Mouse (Mus musculus): ENCODE data around the gene Rap1b. TPM values are rescaled to one million over a fixed set of nuclear protein-coding genes. Genes with fewer than 3 reads are reported as not detected.

Rap1b gene
- polyA plus RNA-seq, 1 experiment from 2014 or later, result 176 TPM

DNA sequence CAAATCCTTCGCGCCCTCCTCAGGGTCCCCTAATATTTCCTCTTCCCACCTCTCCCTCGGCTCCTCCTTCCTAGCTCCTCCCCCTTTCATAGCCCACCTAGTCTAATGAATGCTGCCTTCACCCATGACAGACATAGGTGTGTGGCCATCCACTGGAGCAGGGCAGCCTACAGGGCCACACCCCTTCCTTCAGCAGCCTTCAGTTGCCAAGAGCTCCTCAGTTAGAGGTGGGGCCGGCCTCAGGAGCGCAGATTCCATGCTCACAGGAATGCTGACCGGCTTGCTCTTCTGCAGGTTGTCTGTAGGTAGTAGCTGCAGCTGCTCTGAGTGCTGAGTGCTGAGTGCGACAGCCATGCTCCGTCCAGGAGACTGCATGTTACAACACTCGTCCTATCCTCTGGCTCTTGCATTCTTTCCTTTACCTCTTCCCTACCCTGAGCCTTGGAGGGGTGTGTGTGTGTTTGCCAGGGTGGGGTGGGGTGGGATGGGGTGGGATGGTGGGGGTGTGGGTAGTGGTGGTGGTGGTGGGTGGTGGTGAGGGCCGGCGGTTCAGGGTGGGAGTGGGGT lies 16.3 kb upstream of the Rap1b start:
- Histone ChIP-seq H3K4me2 (replicated peaks; ENCODE audit: low read depth, low read length) (no peak overlapping the region), H3K4me3 (ENCODE audit: low read length) (no peak overlapping the region), H3K9ac (ENCODE audit: low read depth, low read length) (no peak overlapping the region), H3K9me3 (ENCODE audit: control insufficient read depth, low read length) (no peaks in the 10 kb centered on the region), H3K27ac (ENCODE audit: low read depth, low read length) (no peak overlapping the region), H3K4me1 (ENCODE audit: control insufficient read depth, insufficient read depth, low read length) (no peaks in the 10 kb centered on the region), H3K36me3 (ENCODE audit: control insufficient read depth, insufficient read depth, low read length) (no peaks in the 10 kb centered on the region), H3K27me3 (ENCODE audit: control insufficient read depth, insufficient read depth, low read length) (no peaks in the 10 kb centered on the region)
- WGBS, result 76% methylated on average over 11 of the region's 11 CpGs
- peak; percentile 39; the same call in 1 of the 2 replicates for ATAC-seq (ENCODE audit: low FRiP score, low TSS enrichment)

DNA sequence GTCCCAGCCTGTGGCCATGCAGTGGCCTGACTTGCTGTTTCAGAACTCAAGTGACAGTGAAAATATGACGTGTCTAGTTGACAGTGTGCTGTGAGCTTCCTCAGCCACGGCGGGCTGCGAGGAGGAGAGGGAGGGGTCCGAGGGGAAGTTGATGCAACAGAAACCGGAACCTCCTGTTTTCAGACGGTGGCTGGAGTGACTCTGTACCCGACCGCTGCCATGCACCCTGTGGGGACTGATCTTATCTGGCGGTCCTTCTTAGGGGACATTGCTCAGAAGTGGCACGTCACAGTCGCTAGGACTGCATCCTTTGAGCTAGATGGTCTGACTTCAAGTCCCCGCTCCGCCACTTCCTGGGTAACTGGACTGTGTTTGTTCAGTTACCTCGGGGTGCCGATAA lies 15.1 kb upstream of the Rap1b start:
- no peaks in the 10 kb centered on the region for H3K4me1 ChIP-seq (ENCODE audit: control insufficient read depth, insufficient read depth, low read length)
- no peak overlapping the region for H3K27ac ChIP-seq (ENCODE audit: low read depth, low read length)
- 71% methylated on average over 16 of the region's 16 CpGs for WGBS

DNA sequence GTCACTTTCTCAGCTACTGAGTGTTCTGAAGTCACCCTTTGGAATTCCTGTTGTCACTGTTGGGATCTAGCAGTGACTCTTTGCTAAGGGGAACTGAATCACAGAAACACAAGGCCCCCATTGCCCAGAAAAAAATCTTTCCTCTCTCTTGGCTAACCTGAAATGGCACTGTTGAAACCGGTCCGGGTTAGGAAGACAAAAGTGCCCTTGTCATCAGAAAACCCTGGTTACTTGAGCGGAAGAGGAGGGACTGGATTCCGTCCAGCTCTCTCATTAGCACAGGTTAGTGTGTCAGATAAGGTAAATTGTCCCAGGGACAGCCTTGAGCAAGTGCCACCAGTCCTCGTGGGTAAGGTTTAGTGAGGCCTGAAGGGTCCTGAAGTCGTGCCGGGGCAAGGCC lies 14.5 kb upstream of the Rap1b start:
- Histone ChIP-seq H3K9ac (ENCODE audit: low read depth, low read length) (no peak overlapping the region), H3K4me2 (replicated peaks; ENCODE audit: low read depth, low read length) (no peak overlapping the region), H3K27me3 (ENCODE audit: control insufficient read depth, insufficient read depth, low read length) (no peaks in the 10 kb centered on the region), H3K9me3 (ENCODE audit: control insufficient read depth, low read length) (no peaks in the 10 kb centered on the region), H3K27ac (ENCODE audit: low read depth, low read length) (no peak overlapping the region), H3K36me3 (ENCODE audit: control insufficient read depth, insufficient read depth, low read length) (no peaks in the 10 kb centered on the region), H3K4me3 (ENCODE audit: low read length) (no peak overlapping the region), H3K4me1 (ENCODE audit: control insufficient read depth, insufficient read depth, low read length) (no peaks in the 10 kb centered on the region)
- WGBS, result 72% methylated on average over 7 of the region's 7 CpGs
- no peak for ATAC-seq (ENCODE audit: low FRiP score, low TSS enrichment)

More for the DNA sequence above, 15.1 kb upstream of the Rap1b start:
- H3K9ac ChIP-seq (ENCODE audit: low read depth, low read length), result no peak overlapping the region
- H3K27me3 ChIP-seq (ENCODE audit: control insufficient read depth, insufficient read depth, low read length), result no peaks in the 10 kb centered on the region
- H3K36me3 ChIP-seq (ENCODE audit: control insufficient read depth, insufficient read depth, low read length), result no peaks in the 10 kb centered on the region
- H3K4me2 ChIP-seq (replicated peaks; ENCODE audit: low read depth, low read length), result no peak overlapping the region
- no peaks in the 10 kb centered on the region for H3K9me3 ChIP-seq (ENCODE audit: control insufficient read depth, low read length)
- no peak for ATAC-seq (ENCODE audit: low FRiP score, low TSS enrichment)
- no peak overlapping the region for H3K4me3 ChIP-seq (ENCODE audit: low read length)

DNA sequence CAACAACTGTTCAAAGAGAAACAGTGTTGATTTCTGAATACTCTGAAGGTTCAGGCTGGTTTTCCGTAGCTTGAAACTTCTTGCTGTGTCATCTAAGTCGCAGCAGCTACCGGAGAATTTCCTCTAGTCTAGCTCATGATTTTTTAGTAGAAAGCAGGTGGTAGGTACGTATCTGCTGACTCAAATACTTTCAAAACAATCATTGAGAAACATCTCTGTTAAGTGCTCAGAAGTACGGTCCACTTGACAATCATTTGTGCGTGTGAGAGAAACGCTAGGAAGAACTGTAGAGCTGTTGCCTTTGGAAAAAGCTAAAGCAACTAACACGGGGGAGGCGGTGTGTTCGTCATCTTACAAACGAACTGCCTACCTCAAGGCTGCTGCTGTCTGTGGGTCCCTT lies 14.0 kb upstream of the Rap1b start:
- 88% methylated on average over 11 of the region's 11 CpGs for WGBS
- H3K9me3 ChIP-seq (ENCODE audit: control insufficient read depth, low read length), result no peaks in the 10 kb centered on the region
- H3K9ac ChIP-seq (ENCODE audit: low read depth, low read length), result no peak overlapping the region
- no peak for ATAC-seq (ENCODE audit: low FRiP score, low TSS enrichment)
- no peaks in the 10 kb centered on the region for H3K27me3 ChIP-seq (ENCODE audit: control insufficient read depth, insufficient read depth, low read length)
- no peak overlapping the region for H3K4me3 ChIP-seq (ENCODE audit: low read length)
- no peak overlapping the region for H3K4me2 ChIP-seq (replicated peaks; ENCODE audit: low read depth, low read length)
- no peaks in the 10 kb centered on the region for H3K36me3 ChIP-seq (ENCODE audit: control insufficient read depth, insufficient read depth, low read length)
- H3K27ac ChIP-seq (ENCODE audit: low read depth, low read length), result no peak overlapping the region
- no peaks in the 10 kb centered on the region for H3K4me1 ChIP-seq (ENCODE audit: control insufficient read depth, insufficient read depth, low read length)

GRCm38 (mm10) chr10:117858241-117858640 lies 12.4 kb upstream of the Rap1b start:
- H3K4me1 ChIP-seq (ENCODE audit: control insufficient read depth, insufficient read depth, low read length), result no peaks in the 10 kb centered on the region
- WGBS, result 82% methylated on average over 5 of the region's 5 CpGs
- no peak overlapping the region for H3K4me2 ChIP-seq (replicated peaks; ENCODE audit: low read depth, low read length)
- H3K27me3 ChIP-seq (ENCODE audit: control insufficient read depth, insufficient read depth, low read length), result no peaks in the 10 kb centered on the region
- H3K9ac ChIP-seq (ENCODE audit: low read depth, low read length), result no peak overlapping the region
- no peak for ATAC-seq (ENCODE audit: low FRiP score, low TSS enrichment)
- no peak overlapping the region for H3K27ac ChIP-seq (ENCODE audit: low read depth, low read length)
- no peaks in the 10 kb centered on the region for H3K9me3 ChIP-seq (ENCODE audit: control insufficient read depth, low read length)
- no peaks in the 10 kb centered on the region for H3K36me3 ChIP-seq (ENCODE audit: control insufficient read depth, insufficient read depth, low read length)
- no peak overlapping the region for H3K4me3 ChIP-seq (ENCODE audit: low read length)

GRCm38 (mm10) chr10:117856001-117856720 lies 10.3 kb upstream of the Rap1b start:
- H3K9me3 ChIP-seq (ENCODE audit: control insufficient read depth, low read length), result no peaks in the 10 kb centered on the region
- ATAC-seq (ENCODE audit: low FRiP score, low TSS enrichment), result no peak
- 64% methylated on average over 8 of the region's 8 CpGs for WGBS
- H3K27ac ChIP-seq (ENCODE audit: low read depth, low read length), result no peak overlapping the region
- H3K4me3 ChIP-seq (ENCODE audit: low read length), result no peak overlapping the region
- no peak overlapping the region for H3K9ac ChIP-seq (ENCODE audit: low read depth, low read length)
- no peaks in the 10 kb centered on the region for H3K27me3 ChIP-seq (ENCODE audit: control insufficient read depth, insufficient read depth, low read length)
- H3K4me2 ChIP-seq (replicated peaks; ENCODE audit: low read depth, low read length), result no peak overlapping the region
- H3K36me3 ChIP-seq (ENCODE audit: control insufficient read depth, insufficient read depth, low read length), result no peaks in the 10 kb centered on the region
- no peaks in the 10 kb centered on the region for H3K4me1 ChIP-seq (ENCODE audit: control insufficient read depth, insufficient read depth, low read length)

- H3K4me1 ChIP-seq (ENCODE audit: control insufficient read depth, insufficient read depth, low read length), result no peaks in the 10 kb centered on the region
- no peak for ATAC-seq (ENCODE audit: low FRiP score, low TSS enrichment)
- 87% methylated on average over 10 of the region's 10 CpGs for WGBS
- no peak overlapping the region for H3K4me3 ChIP-seq (ENCODE audit: low read length)
- H3K9ac ChIP-seq (ENCODE audit: low read depth, low read length), result no peak overlapping the region
- H3K9me3 ChIP-seq (ENCODE audit: control insufficient read depth, low read length), result no peaks in the 10 kb centered on the region
- H3K36me3 ChIP-seq (ENCODE audit: control insufficient read depth, insufficient read depth, low read length), result no peaks in the 10 kb centered on the region
- no peak overlapping the region for H3K4me2 ChIP-seq (replicated peaks; ENCODE audit: low read depth, low read length)
- H3K27ac ChIP-seq (ENCODE audit: low read depth, low read length), result no peak overlapping the region
- H3K27me3 ChIP-seq (ENCODE audit: control insufficient read depth, insufficient read depth, low read length), result no peaks in the 10 kb centered on the region
Measured at GRCm38 (mm10) chr10:117852648-117853192, 6.9 kb upstream of the Rap1b start.

DNA sequence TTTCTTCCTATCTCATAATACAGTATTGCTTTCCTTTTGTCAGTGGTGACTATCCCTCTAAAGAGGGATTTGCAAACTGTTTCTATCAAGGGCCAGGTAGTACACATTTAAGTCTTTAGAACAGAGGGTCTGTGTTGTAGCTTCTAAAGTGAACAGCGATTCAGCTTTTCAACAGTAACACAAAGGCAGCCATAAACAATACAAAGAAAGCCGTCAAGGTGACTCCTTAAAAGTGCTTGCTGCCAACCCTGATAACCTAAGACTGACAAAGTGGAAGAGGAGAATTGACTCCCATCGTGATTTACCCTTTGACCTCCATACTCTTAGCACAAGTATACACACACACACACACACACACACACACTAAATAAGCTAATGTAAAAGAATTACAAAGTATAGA lies 3.1 kb upstream of the Rap1b start:
- H3K4me2 ChIP-seq (replicated peaks; ENCODE audit: low read depth, low read length), result no peak overlapping the region
- no peak overlapping the region for H3K4me3 ChIP-seq (ENCODE audit: low read length)
- no peaks in the 10 kb centered on the region for H3K9me3 ChIP-seq (ENCODE audit: control insufficient read depth, low read length)
- H3K36me3 ChIP-seq (ENCODE audit: control insufficient read depth, insufficient read depth, low read length), result no peaks in the 10 kb centered on the region
- no peak overlapping the region for H3K9ac ChIP-seq (ENCODE audit: low read depth, low read length)
- no peaks in the 10 kb centered on the region; the same call in 1 of the 2 replicates for H3K4me1 ChIP-seq (ENCODE audit: control insufficient read depth, insufficient read depth, low read length)
- ATAC-seq (ENCODE audit: low FRiP score, low TSS enrichment), result no peak
- no peak overlapping the region for H3K27ac ChIP-seq (ENCODE audit: low read depth, low read length)
- 54% methylated on average over 3 of the region's 3 CpGs for WGBS
- H3K27me3 ChIP-seq (ENCODE audit: control insufficient read depth, insufficient read depth, low read length), result no peaks in the 10 kb centered on the region

GRCm38 (mm10) chr10:117846796-117847195 lies 961 bp upstream of the Rap1b start:
- Histone ChIP-seq H3K9me3 (ENCODE audit: control insufficient read depth, low read length) (no peaks in the 10 kb centered on the region), H3K4me3 (ENCODE audit: low read length) (no peak overlapping the region; the same call in 1 of the 2 replicates), H3K36me3 (ENCODE audit: control insufficient read depth, insufficient read depth, low read length) (no peaks in the 10 kb centered on the region), H3K27me3 (ENCODE audit: control insufficient read depth, insufficient read depth, low read length) (no peaks in the 10 kb centered on the region), H3K4me2 (replicated peaks; ENCODE audit: low read depth, low read length) (peak overlapping the region; percentile 67), H3K9ac (ENCODE audit: low read depth, low read length) (no peak overlapping the region), H3K27ac (ENCODE audit: low read depth, low read length) (no peak overlapping the region), H3K4me1 (ENCODE audit: control insufficient read depth, insufficient read depth, low read length) (peaks cover 5% of the 10 kb centered on the region)
- WGBS, result 22% methylated on average over 9 of the region's 9 CpGs
- no peak for ATAC-seq (ENCODE audit: low FRiP score, low TSS enrichment)

All from kidney, embryonic 14.5 days (tissue).